Mouse (Mus musculus): Measurements from ENCODE around the gene Aldh18a1. TPM values are rescaled to one million over a fixed set of nuclear protein-coding genes. Genes with fewer than 3 reads are reported as not detected.
A peak's percentile ranks its signal among the peaks of the same experiment; 100 is the strongest.

The Aldh18a1 gene
- total RNA-seq, 1 experiment: 44.4 TPM

GRCm38 (mm10) chr19:40520403-40520802 lies 67.9 kb downstream of the Aldh18a1 start:
- no peaks in the 10 kb centered on the region for H3K36me3 ChIP-seq (ENCODE audit: control insufficient read depth, insufficient read depth, low read length, poor library complexity, severe bottlenecking)
- DNase-seq (ENCODE audit: low read depth, low spot score): no peak
- no peak for TF ChIP-seq ZC3H11A (IDR thresholded peaks at IDR 0.05; ENCODE audit: borderline replicate concordance, low read depth, low read length)
- no peak for TF ChIP-seq ZNF384 (IDR thresholded peaks at IDR 0.05; ENCODE audit: low read depth, low read length)
- no peak for TF ChIP-seq MAFK (IDR thresholded peaks at IDR 0.05; ENCODE audit: insufficient read depth, low read depth, low read length)
- no peak for TF ChIP-seq HCFC1 (IDR thresholded peaks at IDR 0.05; ENCODE audit: borderline replicate concordance, insufficient read depth, low read length)
- TF ChIP-seq CHD2 (IDR thresholded peaks at IDR 0.05; ENCODE audit: low read depth, low read length): no peak
- in situ Hi-C loops (cut with MboI; ENCODE audit: low sequenced_read_pairs in 2 of 2, unreplicated experiment in 2 of 2): no loop called here
- no peaks in the 10 kb centered on the region for H3K9me3 ChIP-seq (ENCODE audit: control insufficient read depth, insufficient read depth, low read depth, low read length)
- H3K27ac ChIP-seq (ENCODE audit: insufficient read depth, low read depth, low read length, poor library complexity, severe bottlenecking): no peak overlapping the region
- H3K4me1 ChIP-seq (ENCODE audit: control insufficient read depth in 2 of 2, insufficient read depth in 2 of 2, low read length in 2 of 2, poor library complexity in 1 of 2): no peaks in the 10 kb centered on the region
- H3K9ac ChIP-seq (ENCODE audit: insufficient read depth, low read depth, low read length, poor library complexity, severe bottlenecking): no peak overlapping the region
- H3K4me3 ChIP-seq (ENCODE audit: insufficient read depth in 1 of 2, low read depth in 1 of 2, low read length in 2 of 2, poor library complexity in 1 of 2, severe bottlenecking in 1 of 2): no peak overlapping the region

GRCm38 (mm10) chr19:40518706-40519105 lies 69.6 kb downstream of the Aldh18a1 start:
- DNase-seq (ENCODE audit: low read depth, low spot score): no peak

GRCm38 (mm10) chr19:40515596-40515995 lies 72.7 kb downstream of the Aldh18a1 start:
- DNase-seq (ENCODE audit: low read depth, low spot score): no peak
- Histone ChIP-seq H3K36me3 (ENCODE audit: control insufficient read depth, insufficient read depth, low read length, poor library complexity, severe bottlenecking) (no peaks in the 10 kb centered on the region), H3K27ac (ENCODE audit: insufficient read depth, low read depth, low read length, poor library complexity, severe bottlenecking) (no peak overlapping the region), H3K4me1 (ENCODE audit: control insufficient read depth in 2 of 2, insufficient read depth in 2 of 2, low read length in 2 of 2, poor library complexity in 1 of 2) (peaks cover 0 to 14% of the 10 kb centered on the region in 2 experiments; a peak in 2 of 4 replicates), H3K9me3 (ENCODE audit: control insufficient read depth, insufficient read depth, low read depth, low read length) (no peaks in the 10 kb centered on the region), H3K9ac (ENCODE audit: insufficient read depth, low read depth, low read length, poor library complexity, severe bottlenecking) (no peak overlapping the region), H3K4me3 (ENCODE audit: insufficient read depth in 1 of 2, low read depth in 1 of 2, low read length in 2 of 2, poor library complexity in 1 of 2, severe bottlenecking in 1 of 2) (no peak overlapping the region)
- in situ Hi-C loops (cut with MboI; ENCODE audit: low sequenced_read_pairs in 2 of 2, unreplicated experiment in 2 of 2): no loop called here
- TF ChIP-seq HCFC1 (IDR thresholded peaks at IDR 0.05; ENCODE audit: borderline replicate concordance, insufficient read depth, low read length): no peak
- no peak for TF ChIP-seq CHD2 (IDR thresholded peaks at IDR 0.05; ENCODE audit: low read depth, low read length)
- TF ChIP-seq ZC3H11A (IDR thresholded peaks at IDR 0.05; ENCODE audit: borderline replicate concordance, low read depth, low read length): no peak
- TF ChIP-seq ZNF384 (IDR thresholded peaks at IDR 0.05; ENCODE audit: low read depth, low read length): no peak
- TF ChIP-seq MAFK (IDR thresholded peaks at IDR 0.05; ENCODE audit: insufficient read depth, low read depth, low read length): no peak

More at GRCm38 (mm10) chr19:40518706-40519105, 69.6 kb downstream of the Aldh18a1 start:
- Histone ChIP-seq H3K4me1 (ENCODE audit: control insufficient read depth in 2 of 2, insufficient read depth in 2 of 2, low read length in 2 of 2, poor library complexity in 1 of 2) (no peaks in the 10 kb centered on the region), H3K27ac (ENCODE audit: insufficient read depth, low read depth, low read length, poor library complexity, severe bottlenecking) (no peak overlapping the region), H3K9me3 (ENCODE audit: control insufficient read depth, insufficient read depth, low read depth, low read length) (no peaks in the 10 kb centered on the region), H3K9ac (ENCODE audit: insufficient read depth, low read depth, low read length, poor library complexity, severe bottlenecking) (no peak overlapping the region), H3K4me3 (ENCODE audit: insufficient read depth in 1 of 2, low read depth in 1 of 2, low read length in 2 of 2, poor library complexity in 1 of 2, severe bottlenecking in 1 of 2) (no peak overlapping the region), H3K36me3 (ENCODE audit: control insufficient read depth, insufficient read depth, low read length, poor library complexity, severe bottlenecking) (no peaks in the 10 kb centered on the region)
- in situ Hi-C loops (cut with MboI; ENCODE audit: low sequenced_read_pairs in 2 of 2, unreplicated experiment in 2 of 2): no loop called here
- TF ChIP-seq ZNF384 (IDR thresholded peaks at IDR 0.05; ENCODE audit: low read depth, low read length) (no peak), ZC3H11A (IDR thresholded peaks at IDR 0.05; ENCODE audit: borderline replicate concordance, low read depth, low read length) (no peak), MAFK (IDR thresholded peaks at IDR 0.05; ENCODE audit: insufficient read depth, low read depth, low read length) (no peak), HCFC1 (IDR thresholded peaks at IDR 0.05; ENCODE audit: borderline replicate concordance, insufficient read depth, low read length) (no peak), CHD2 (IDR thresholded peaks at IDR 0.05; ENCODE audit: low read depth, low read length) (no peak)

- TF ChIP-seq HCFC1 (IDR thresholded peaks at IDR 0.05; ENCODE audit: borderline replicate concordance, insufficient read depth, low read length): no peak
- no peak for TF ChIP-seq ZC3H11A (IDR thresholded peaks at IDR 0.05; ENCODE audit: borderline replicate concordance, low read depth, low read length)
- no peak for TF ChIP-seq MAFK (IDR thresholded peaks at IDR 0.05; ENCODE audit: insufficient read depth, low read depth, low read length)
- TF ChIP-seq CHD2 (IDR thresholded peaks at IDR 0.05; ENCODE audit: low read depth, low read length): no peak
- TF ChIP-seq ZNF384 (IDR thresholded peaks at IDR 0.05; ENCODE audit: low read depth, low read length): no peak
- DNase-seq (ENCODE audit: low read depth, low spot score): no peak
- Histone ChIP-seq H3K9ac (ENCODE audit: insufficient read depth, low read depth, low read length, poor library complexity, severe bottlenecking) (peak overlapping the region; percentile 34; the same call in 1 of the 2 replicates), H3K9me3 (ENCODE audit: control insufficient read depth, insufficient read depth, low read depth, low read length) (no peaks in the 10 kb centered on the region), H3K27ac (ENCODE audit: insufficient read depth, low read depth, low read length, poor library complexity, severe bottlenecking) (no peak overlapping the region), H3K4me1 (ENCODE audit: control insufficient read depth in 2 of 2, insufficient read depth in 2 of 2, low read length in 2 of 2, poor library complexity in 1 of 2) (peaks cover 0 to 16% of the 10 kb centered on the region in 2 experiments; a peak in 2 of 4 replicates), H3K36me3 (ENCODE audit: control insufficient read depth, insufficient read depth, low read length, poor library complexity, severe bottlenecking) (no peaks in the 10 kb centered on the region), H3K4me3 (ENCODE audit: insufficient read depth in 1 of 2, low read depth in 1 of 2, low read length in 2 of 2, poor library complexity in 1 of 2, severe bottlenecking in 1 of 2) (peak overlapping the region in 1 of 2 experiments; percentile 75; a peak in 2 of 4 replicates)
- in situ Hi-C loops (cut with MboI; ENCODE audit: low sequenced_read_pairs in 2 of 2, unreplicated experiment in 2 of 2): no loop called here
Measured at GRCm38 (mm10) chr19:40514376-40514775, 73.9 kb downstream of the Aldh18a1 start.

Measured in ES-E14 (cell line).